Mouse (Mus musculus) brain, embryonic 14.5 days (tissue): ENCODE data around the gene Slc22a15. TPM values are rescaled to one million over a fixed set of nuclear protein-coding genes. Genes with fewer than 3 reads are reported as not detected.
A peak's percentile ranks its signal among the peaks of the same experiment; 100 is the strongest.

ENCODE experiments used
- DNase-seq: peaks from one replicate; pipeline ENCODE4 v3.0.0-alpha.2; 2011; ENCODE audit warnings: low read depth
- CTCF ChIP-seq: fragments of 200-500 bp; IDR thresholded peaks from 2 replicates; pipeline ENCODE4 v1.5.1; 2012; ENCODE audit warnings: inconsistent platforms, mild to moderate bottlenecking, moderate library complexity, borderline replicate concordance; ENCODE audit not compliant: insufficient read depth, insufficient read length; ENCODE audit errors: extremely low read depth
- POLR2A ChIP-seq: fragments of 200-500 bp; IDR thresholded peaks from 2 replicates; pipeline ENCODE4 v1.6.1; 2012; ENCODE audit warnings: mild to moderate bottlenecking, inconsistent platforms, borderline replicate concordance; ENCODE audit not compliant: poor library complexity, insufficient read depth, insufficient read length, severe bottlenecking; ENCODE audit errors: extremely low read depth
- polyA plus RNA-seq: library from polyadenylated mRNA; depleted of rRNA; stranded (reverse); fragments of >200 nt; gene quantifications from 2 replicates; pipeline ENCODE4 v1.2.3, GENCODE M21; 2012; rRNA removed

Slc22a15 gene
- 11.5 and 15.9 TPM in 2 replicates for polyA plus RNA-seq

DNA sequence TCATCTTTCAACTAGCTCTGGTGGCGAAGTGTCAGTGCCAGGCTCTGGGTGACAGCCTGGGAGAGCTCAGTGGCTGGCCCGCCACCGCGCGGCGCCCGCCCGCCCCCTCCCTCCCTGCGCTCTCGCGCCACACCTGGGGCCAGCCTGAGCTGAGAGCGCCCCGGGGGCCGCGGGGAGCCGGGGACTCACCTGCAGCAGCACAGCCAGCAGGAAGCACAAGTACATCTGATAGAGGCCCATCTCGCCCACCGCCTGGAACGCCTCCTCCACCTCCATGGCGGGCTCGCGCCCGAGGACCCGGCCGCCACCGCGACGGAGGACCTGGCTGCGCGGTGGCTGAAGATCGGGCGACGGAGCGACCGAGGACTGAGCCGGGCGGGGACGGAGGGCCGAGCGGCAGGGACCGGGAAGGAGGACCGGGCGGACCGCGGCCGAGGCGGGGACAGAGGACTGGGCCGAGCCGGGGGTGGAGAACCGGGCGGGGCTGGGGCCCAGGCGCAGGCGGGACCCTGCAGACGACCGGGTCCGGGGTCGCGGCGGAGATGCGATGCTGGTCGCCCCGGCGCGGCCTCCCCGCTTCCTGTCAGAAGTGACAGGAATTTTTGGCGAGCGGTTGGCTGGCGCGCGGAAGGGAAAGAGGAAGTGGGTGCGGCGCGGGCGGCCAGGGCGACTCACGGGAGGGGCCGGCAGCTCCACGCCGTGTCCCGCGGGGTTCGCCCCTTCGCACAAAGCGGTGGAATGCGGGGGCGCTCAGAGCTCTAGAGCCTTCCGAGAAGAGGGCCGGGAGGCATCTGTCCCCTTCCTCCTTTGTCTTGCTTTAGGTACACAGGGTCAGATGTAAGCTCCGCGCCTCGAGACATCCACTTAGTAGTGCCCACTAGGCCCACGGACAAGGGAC lies at the start of gene Slc22a15:
Gene Slc22a15 (minus strand): TSS at position 611 of the 898 bp plus-strand sequence.
- TF ChIP-seq CTCF, result no peak
- 0 out of 2 replicates have a peak, but pooled peaks have one; percentile 30 for TF ChIP-seq POLR2A
- peak; percentile 73 for DNase-seq

DNA sequence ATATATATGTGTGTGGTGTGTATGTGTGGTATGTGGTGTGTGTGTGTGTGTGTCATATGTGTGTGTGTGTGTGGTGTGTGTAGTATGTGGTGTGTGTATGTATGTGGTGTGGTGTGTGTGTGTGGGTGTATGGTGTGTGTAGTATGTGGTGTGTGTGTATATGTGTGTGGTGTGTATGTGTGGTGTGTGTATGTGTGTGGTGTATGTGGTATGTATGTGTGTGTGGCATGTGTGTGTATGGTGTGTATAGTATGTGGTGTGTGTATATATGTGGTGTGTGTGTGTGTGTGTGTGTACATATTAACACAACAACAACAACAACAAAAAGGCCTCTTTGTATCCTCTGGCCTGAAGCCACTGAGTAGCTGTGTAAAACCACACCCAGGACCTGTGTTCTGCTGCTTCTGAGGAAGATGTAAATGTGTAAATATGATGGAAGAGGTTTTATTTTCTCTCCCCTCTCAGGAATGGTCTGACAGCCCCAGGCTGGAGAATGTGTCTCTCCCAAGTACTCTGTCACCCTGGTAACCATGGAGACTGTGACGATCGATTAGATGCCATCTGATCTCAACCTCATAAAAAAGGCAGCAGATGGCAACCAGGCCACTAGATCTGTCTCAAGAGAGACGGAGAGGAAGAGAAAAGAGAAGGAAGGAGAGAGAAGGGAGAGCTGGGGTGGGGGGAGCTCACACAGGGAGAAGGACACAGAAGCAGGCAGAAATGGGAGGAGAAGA lies 42.7 kb upstream of the Slc22a15 start:
- peak; percentile 79 for DNase-seq
- TF ChIP-seq CTCF (no peak), POLR2A (no peak)

DNA sequence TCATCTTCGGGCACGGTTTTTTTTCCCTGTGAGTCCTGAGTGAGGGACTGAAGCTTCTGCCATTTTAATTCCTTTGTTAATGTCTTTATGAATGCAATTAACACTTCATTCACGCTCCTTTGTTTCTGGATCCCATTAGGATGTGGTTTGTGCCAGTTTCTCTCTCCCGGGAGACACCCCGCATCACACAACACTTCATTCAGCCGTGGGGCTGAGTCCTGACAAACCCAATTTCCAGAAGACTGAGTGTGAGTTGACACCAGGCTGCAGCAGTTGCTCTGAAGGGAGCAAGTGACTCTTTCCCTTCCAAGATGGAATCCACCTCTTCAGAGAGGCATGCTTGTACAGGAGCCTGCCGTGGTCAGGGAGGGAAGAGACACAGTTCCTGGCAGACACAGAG lies 40.1 kb upstream of the Slc22a15 start:
- TF ChIP-seq POLR2A (no peak), CTCF (no peak)
- peak; percentile 86 for DNase-seq

DNA sequence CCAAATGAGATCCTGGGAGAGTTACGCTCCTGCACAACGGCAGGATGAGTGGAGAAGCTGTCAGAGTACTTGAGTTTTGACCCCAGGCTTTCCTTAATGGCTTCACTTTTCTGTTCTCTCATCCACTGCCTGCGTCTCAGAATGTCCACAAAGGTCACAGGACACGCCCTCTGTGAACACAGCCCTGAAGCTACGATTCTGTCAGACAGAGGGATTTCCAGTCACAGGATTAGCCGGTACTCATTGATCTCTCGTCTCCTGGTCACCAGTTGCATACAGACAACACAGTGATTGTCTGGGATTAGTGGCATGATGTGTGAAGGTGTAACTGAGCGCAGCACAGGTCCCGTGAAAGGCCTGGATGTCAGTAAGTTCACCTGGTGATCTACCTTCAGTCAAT lies 39.2 kb upstream of the Slc22a15 start:
- no peak for DNase-seq
- TF ChIP-seq CTCF (no peak), POLR2A (no peak)

DNA sequence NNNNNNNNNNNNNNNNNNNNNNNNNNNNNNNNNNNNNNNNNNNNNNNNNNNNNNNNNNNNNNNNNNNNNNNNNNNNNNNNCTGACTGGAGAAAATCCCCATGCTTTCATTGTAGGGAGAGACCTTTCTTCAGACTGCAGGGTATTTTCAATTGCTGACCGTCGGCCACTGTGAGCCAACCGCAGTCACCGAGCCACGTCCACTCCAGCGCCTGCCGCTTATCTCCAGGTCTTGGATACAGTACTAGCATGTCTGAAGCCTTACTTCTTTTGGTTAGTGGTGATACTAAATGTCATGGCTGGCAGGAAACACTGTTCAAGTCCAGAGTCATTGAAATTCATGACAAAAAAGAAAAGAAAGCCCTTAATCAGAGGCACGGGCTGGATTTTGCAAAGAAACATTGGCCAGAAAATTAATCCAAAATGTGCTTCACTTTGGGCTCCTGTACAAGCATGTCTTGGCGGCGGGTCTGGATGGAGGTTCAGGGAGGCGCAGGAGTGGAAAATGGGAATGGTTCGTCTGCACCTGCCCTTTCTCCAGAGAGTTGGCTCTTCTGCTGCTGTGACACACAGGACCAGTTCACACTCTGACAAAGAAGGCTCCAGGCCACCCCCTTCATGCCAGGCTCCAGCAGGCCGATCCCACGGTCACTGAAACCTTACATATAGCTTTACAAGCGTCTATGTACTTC lies 37.0 kb upstream of the Slc22a15 start:
- no peak for DNase-seq
- TF ChIP-seq CTCF (no peak), POLR2A (no peak)

DNA sequence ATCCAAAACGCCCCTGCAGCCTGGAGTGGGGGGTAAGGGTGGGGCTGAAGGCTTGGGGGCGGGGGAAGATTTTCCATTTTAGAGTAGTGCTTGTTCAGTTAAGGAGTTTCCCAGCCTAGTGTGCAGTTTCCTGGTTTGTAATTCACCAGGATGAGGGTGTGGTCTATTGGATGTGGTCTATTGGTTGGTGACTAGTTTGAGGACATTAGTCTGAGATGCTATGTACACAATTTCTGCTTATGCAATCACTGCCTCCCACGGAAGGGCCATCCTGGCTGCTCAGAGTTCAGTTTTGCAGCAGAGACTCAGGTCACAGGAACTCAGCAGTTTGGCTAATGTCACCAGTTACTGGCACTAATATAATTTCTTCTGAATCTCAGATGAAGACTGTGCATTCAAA lies 33.8 kb upstream of the Slc22a15 start:
- TF ChIP-seq POLR2A (no peak), CTCF (no peak)

DNA sequence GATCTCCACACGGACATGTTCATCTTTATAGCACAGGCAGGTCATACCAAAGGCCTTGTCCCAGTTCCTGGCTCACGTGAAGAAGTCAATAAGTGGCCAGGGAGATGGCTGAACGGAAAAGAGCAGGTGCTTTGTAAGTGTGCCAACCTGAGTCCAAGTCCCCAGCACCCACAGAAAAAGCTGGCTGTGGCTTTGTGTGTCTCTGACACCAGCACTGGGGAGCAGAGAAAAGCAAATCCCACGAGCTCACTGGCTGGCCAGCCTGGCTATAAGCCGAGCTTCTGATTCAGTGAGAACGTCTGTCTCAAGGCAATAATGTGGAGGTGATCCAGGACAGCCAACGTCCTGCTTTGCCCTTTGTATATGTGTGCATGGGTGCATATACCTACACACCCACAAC lies 29.3 kb upstream of the Slc22a15 start:
- DNase-seq, result no peak

More for the DNA sequence above, 33.8 kb upstream of the Slc22a15 start:
- no peak for DNase-seq

DNA sequence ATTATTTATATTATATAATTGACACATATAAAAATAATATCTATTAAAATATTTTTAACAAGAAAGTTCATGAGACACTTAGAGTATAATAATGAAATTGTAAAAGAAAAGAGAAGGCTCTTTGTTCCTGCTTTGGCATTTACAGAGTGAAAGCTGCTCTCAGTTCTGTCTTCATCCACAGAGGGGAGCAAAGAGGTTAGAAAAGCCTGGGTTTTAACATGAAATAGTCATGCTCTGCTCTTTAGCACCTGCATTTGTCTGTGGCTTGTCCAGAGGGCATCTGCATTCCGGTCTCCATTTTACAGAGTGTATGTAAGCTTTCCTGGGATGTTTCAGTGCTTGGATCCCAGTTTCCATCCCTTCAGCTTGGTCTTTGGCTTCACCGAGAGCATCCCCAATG lies 28.3 kb upstream of the Slc22a15 start:
- no peak for TF ChIP-seq CTCF
- no peak for TF ChIP-seq POLR2A
- peak; percentile 59 for DNase-seq

More for the DNA sequence above, 29.3 kb upstream of the Slc22a15 start:
- no peak for TF ChIP-seq CTCF

DNA sequence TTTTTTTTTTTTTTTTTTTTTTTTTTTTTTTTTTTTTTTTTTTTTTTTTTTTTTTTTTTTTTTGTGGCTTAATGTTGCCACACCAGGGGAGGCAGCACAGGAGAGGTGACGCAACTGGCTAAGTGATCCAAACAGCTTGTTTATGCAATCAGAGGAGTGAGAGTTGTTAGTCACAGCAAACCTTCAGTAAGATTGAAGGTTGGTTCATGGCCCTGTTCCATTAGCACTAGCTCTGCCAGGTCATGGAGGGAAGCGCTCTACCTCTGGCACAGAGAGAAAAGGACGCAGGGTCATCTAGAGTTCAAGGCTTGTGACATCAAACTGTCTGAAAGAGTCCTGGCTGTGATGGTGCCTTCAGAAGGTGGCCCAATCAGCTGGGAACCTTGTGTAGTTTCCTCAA lies 24.3 kb upstream of the Slc22a15 start:
- no peak for TF ChIP-seq POLR2A
- no peak for TF ChIP-seq CTCF
- DNase-seq, result no peak

DNA sequence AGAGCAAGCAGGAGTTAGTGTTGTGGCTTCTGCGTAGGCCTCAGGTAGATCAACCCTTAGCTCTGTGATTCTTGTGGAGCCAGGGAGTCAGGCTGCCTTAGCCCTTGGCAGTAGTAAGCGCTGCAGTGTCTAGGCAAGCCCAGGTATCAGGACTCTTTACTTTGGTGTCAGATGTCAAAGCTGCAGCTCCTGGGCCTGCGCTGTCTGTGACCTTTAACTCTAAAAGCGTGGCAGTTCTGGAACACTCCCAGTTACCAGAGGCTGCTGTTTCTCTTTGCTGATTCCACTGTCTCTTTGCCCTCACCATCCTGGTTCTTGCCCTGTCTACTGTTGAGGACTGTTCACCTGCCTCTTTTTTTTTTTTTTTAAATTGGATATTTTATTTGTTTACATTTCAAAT lies 23.0 kb upstream of the Slc22a15 start:
- TF ChIP-seq POLR2A, result no peak
- TF ChIP-seq CTCF, result no peak
- no peak for DNase-seq

DNA sequence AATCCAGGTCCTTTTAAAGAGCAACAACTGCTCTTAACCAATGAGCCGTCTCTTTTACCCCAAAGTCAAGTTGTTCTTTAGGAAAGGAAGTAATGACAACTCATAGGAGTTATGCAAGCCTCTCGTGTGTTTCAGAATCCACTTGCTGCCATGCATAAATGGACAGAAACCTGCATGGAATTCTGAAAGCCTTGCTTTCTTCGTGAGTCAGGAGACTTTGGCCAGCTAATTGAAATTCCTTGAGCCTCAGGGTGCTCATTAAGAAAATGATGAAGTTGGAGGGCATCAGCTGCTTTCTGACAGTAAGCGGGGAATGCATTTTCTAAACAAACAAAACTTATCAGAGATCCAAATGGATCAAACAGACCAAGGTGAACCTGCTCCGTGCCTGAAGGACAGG lies 21.0 kb upstream of the Slc22a15 start:
- TF ChIP-seq POLR2A (no peak), CTCF (no peak)
- no peak for DNase-seq
